In genomic region chr16:24174595-24174994, GRCm38 (mm10) we compare ENCODE assay signal across 22 mouse cellular contexts.
DNase-seq lines count a peak whose midpoint lies in the region; ATAC-seq lines count a peak whose summit lies in the region.
"Had no signal": no experiment of that assay in that cellular context is flagged by ENCODE, and none has a peak within 500 bp of the region (broad histone marks: within the 10 kb centered on the region; RNA-seq: fewer than 3 reads in every experiment).

No protein-coding gene starts in this region.

- peak; percentile 36 to 62 for DNase-seq in adrenal gland, adult (ENCODE audit: inconsistent age in 2 of 2, low spot score in 1 of 2)
- no peak for DNase-seq in adrenal gland, postnatal 14 days
- DNase-seq in 3134 (ENCODE audit: extremely low read depth, insufficient read length, low spot score) = peak; percentile 43
- peak; percentile 55 for DNase-seq in NIH3T3 (ENCODE audit: low read depth)
- DNase-seq in spleen, postnatal 10 days (ENCODE audit: low spot score in 2 of 2) = no peak
- no peak for DNase-seq in ovary, postnatal 14 days (ENCODE audit: low spot score)
- DNase-seq: cerebellum, adult 9-11 months; heart, postnatal 14 days; kidney, adult 18-20 months; kidney, postnatal 36 days; layer of hippocampus, postnatal 36 days; left cerebral cortex, postnatal 4 days; liver, postnatal 0 days; lung, postnatal 36 days; retina, postnatal 1 day; right cerebral cortex, postnatal 14 days; thymus, postnatal 14 days had no signal

- 0 out of 2 replicates have a peak, but pooled peaks have one; percentile 30 for ATAC-seq in erythroid progenitor cell, adult 5-6 weeks (replicated peaks; ENCODE audit: low FRiP score, poor library complexity, severe bottlenecking)
- ATAC-seq: activated CD4-positive, CD25-positive, alpha-beta regulatory T cell, adult 4 months; forebrain, embryonic 16.5 days; hindbrain, embryonic 16.5 days; liver, embryonic 12.5 days; liver, postnatal 0 days had no signal

Comparison
In these comparisons a context has a peak if more than half of its experiments do, and no peak if none do; other contexts are left out.
1. DNase-seq: peak in adrenal gland, adult (2 of 2), 3134 (single experiment) and NIH3T3 (single experiment); none in adrenal gland, postnatal 14 days (single experiment), spleen, postnatal 10 days (0 of 2) and ovary, postnatal 14 days (single experiment).